Mouse (Mus musculus): ENCODE data around the gene Xlr4b. TPM values are rescaled to one million over a fixed set of nuclear protein-coding genes. Genes with fewer than 3 reads are reported as not detected.
"Not testable (repeated sequence)": the region's sequence is repeated elsewhere in the genome, so short reads cannot be mapped to it uniquely, and the experiment has no call there.

Xlr4b gene
- total RNA-seq (2021): 1 to 10 TPM in 1 of 2 experiments, under 1 TPM in 1; 0.53 to 1.7 TPM
- long read RNA-seq, experiment 1, partial matches to known transcripts: 0 of 2 reads
- long read RNA-seq, experiment 1, other reads (novel, unspliced or antisense): 2 of 2 reads
- long read RNA-seq, experiment 2: 0 reads

DNA sequence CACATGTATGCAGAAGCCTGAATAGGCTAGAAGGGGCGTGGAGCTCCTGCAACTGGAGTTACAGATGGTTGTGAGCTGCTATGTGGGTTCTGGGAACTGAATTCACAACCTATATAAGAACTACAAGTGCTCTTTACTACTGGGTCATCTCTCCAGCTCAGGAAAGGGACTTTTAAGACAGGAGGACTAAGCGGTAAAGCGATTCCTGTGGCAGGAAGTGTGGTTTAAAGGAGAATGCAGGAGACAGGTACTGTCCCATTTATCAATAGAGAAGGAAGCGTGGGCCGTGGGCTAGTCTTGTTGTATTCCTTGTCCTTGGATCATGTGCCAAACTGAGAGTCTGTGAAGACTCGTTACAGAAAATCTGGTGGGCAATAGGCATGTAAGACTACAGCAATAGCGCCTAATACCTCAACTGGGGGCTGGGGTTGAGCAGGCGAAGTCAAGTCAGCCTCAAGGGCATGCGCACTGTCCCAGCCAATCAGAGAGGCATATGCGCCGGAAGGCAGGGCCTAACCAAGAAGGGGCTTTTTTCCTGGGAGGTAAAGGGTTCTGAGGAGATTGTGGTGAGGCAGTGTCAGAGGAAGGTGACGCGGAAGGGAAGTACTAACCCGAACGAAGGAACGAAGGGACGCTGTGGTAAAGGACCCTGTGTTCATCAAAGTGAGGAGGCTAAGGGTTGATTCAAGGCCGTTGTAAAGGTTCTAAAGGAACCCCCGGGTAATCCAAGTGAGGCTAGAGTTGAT, at the start of gene Xlr4b:
Xlr4b (plus strand) TSS at position 515 of the 746 bp plus-strand sequence.
- DNase-seq (ENCODE audit: low spot score in 2 of 2): not testable (repeated sequence)

GRCm38 (mm10) chrX:73176889-73177288, 37.2 kb upstream of the Xlr4b start, which contains the start of gene Spin2d:
Gene Spin2d (minus strand): TSS chrX:73176989.
- DNase-seq (ENCODE audit: low spot score in 2 of 2): not testable (repeated sequence)

DNA sequence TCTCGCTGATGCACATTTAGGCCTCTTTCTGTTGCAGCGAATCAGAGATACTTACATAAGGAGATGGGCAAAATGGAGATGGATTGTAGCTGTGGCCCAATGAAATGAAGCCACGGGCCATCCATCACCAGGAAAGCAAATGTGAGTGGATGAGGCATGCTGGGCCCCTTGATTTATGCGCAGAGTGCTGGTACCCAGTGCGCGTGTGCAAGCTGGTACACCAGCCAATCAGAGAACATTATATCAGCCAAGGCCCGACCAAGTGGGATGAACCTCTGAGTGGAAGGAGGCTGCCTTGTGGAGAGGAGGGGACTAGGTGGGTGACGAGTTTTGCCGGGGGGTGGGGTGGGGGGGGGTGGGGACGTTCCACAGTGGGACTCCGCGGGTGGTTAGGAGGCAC, 22.2 kb upstream of the Xlr4b start, which contains the start of gene Xlr3b:
Xlr3b (plus strand) TSS at position 274 of the 400 bp plus-strand sequence.
- not testable (repeated sequence) for DNase-seq (ENCODE audit: low spot score in 2 of 2)

GRCm38 (mm10) chrX:73225365-73225764, 11.2 kb downstream of the Xlr4b start:
- DNase-seq (ENCODE audit: low spot score in 2 of 2): no peak

- DNase-seq (ENCODE audit: low spot score in 2 of 2): peak; percentile 26 to 46
Measured at GRCm38 (mm10) chrX:73227914-73228605, 13.9 kb downstream of the Xlr4b start, which contains the start of gene F8a. Gene F8a (plus strand): TSS chrX:73228291.

GRCm38 (mm10) chrX:73228606-73229214, 14.6 kb downstream of the Xlr4b start:
- DNase-seq (ENCODE audit: low spot score in 2 of 2): peak; percentile 6 to 14

DNA sequence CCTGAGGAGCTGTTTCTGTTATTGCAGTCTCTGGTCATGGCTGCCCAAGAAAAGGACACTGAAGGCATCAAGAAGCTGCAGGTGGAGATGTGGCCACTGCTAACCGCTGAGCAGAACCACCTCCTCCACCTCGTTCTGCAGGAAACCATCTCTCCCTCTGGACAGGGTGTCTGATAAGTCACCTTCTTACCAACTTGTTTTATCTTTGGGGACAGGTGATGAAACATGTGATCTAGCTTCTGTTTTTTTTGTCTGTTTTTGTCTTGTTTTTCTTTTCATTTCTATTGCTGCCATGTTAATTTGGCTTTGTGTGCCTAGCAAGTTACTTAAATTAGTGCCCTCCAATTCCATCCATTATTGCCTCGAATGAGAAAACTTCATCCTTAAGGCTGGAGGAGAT, 15.2 kb downstream of the Xlr4b start:
- DNase-seq (ENCODE audit: low spot score in 2 of 2): no peak

DNA sequence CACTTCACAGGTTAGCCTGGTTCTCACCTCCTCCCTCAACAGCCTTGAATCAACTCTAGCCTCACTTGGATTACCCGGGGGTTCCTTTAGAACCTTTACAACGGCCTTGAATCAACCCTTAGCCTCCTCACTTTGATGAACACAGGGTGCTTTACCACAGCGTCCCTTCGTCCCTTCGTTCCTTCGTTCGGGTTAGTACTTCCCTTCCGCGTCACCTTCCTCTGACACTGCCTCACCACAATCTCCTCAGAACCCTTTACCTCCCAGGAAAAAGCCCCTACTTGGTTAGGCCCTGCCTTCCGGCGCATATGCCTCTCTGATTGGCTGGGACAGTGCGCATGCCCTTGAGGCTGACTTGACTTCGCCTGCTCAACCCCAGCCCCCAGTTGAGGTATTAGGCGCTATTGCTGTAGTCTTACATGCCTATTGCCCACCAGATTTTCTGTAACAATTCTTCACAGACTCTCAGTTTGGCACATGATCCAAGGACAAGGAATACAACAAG, 28.7 kb downstream of the Xlr4b start, which contains the start of gene Xlr4c:
Xlr4c (minus strand) TSS at position 310 of the 505 bp plus-strand sequence.
- not testable (repeated sequence) for DNase-seq (ENCODE audit: low spot score in 2 of 2)

DNA sequence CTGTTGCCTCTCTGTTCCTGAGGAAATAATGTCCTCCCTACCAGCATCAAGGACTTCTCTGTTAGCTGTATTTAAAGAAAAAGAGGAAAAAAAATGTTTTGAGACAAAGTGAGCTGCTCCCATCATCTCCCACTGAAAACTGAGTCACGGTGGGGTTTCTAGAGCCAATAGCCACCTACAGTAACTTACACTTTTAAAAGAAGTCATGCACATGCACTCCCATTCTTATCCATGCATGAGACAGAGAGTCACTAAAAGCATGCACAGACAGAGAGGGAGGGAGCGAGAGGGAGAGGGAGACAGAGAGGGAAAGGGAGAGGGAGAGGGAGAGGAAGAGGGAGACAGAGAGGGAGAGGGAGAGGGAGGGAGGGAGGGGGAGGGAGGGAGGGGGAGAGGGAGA, 48.3 kb downstream of the Xlr4b start:
- not testable (repeated sequence) for DNase-seq (ENCODE audit: low spot score in 2 of 2)

DNA sequence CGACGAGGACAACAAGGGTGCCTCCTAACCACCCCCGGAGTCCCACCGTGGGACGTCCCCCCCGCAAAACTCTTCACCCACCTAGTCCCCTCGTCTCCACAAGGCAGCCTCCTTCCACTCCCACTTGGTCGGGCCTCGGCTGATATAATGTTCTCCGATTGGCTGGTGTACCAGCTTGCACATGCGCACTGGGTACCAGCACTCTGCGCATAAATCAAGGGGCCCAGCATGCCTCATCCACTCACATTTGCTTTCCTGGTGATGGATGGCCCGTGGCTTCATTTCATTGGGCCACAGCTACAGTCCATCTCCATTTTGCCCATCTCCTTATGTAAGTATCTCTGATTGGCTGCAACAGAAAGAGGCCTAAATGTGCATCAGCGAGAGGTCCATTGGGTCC, 51.1 kb downstream of the Xlr4b start, which contains the start of gene Xlr3c:
Xlr3c (minus strand) TSS at position 121 of the 400 bp plus-strand sequence.
- DNase-seq (ENCODE audit: low spot score in 2 of 2): not testable (repeated sequence)

Other genes starting within 250 kb of the Xlr4b start
- 1 to 10 TPM; 5.3 to 7.2 TPM for gene Zfp185, start 227.0 kb upstream of the Xlr4b start, total RNA-seq (2021)
- gene Pnma5, start 177.2 kb upstream of the Xlr4b start, total RNA-seq (2021): under 1 TPM in 1 of 2 experiments, not detected in 1; 0.20 TPM
- 1 to 10 TPM; 1.5 to 1.6 TPM for gene Pnma3, start 149.5 kb upstream of the Xlr4b start, total RNA-seq (2021)
- 1 to 10 TPM in 1 of 2 experiments, not detected in 1; 1.3 TPM for gene Xlr4a, start 131.9 kb upstream of the Xlr4b start, total RNA-seq (2021)
- 1 to 10 TPM; 1.5 to 2.5 TPM for gene Xlr3a, start 117.2 kb upstream of the Xlr4b start, total RNA-seq (2021)
- gene Gm14685, start 97.3 kb upstream of the Xlr4b start, total RNA-seq (2021): under 1 TPM; 0.22 to 0.65 TPM
- gene Xlr5b, start 65.5 kb upstream of the Xlr4b start, total RNA-seq (2021): under 1 TPM in 1 of 2 experiments, not detected in 1; 0.31 TPM
- gene DXBay18, start 64.9 kb upstream of the Xlr4b start, total RNA-seq (2021): not detected
- gene Spin2d, start 37.3 kb upstream of the Xlr4b start, total RNA-seq (2021): not detected
- 10 to 100 TPM in 1 of 2 experiments, 1 to 10 TPM in 1; 4.5 to 14.5 TPM for gene Xlr3b, start 22.1 kb upstream of the Xlr4b start, total RNA-seq (2021)
- gene F8a, start 14.0 kb downstream of the Xlr4b start, total RNA-seq (2021): 1 to 10 TPM; 9.0 to 9.8 TPM
- gene Xlr4c, start 28.8 kb downstream of the Xlr4b start, total RNA-seq (2021): not detected
- gene Xlr3c, start 51.1 kb downstream of the Xlr4b start, total RNA-seq (2021): under 1 TPM in 1 of 2 experiments, not detected in 1; 0.20 TPM
- gene Xlr5a, start 78.6 kb downstream of the Xlr4b start, total RNA-seq (2021): not detected
- not detected for gene Xlr5c, start 78.6 kb downstream of the Xlr4b start, total RNA-seq (2021)
- not detected for gene Gm45015, start 122.5 kb downstream of the Xlr4b start, total RNA-seq (2021)
- gene Zfp275, start 128.3 kb downstream of the Xlr4b start, total RNA-seq (2021): 10 to 100 TPM; 26.6 to 28.8 TPM
- not detected for gene Gm18336, start 184.4 kb downstream of the Xlr4b start, total RNA-seq (2021)
- gene Zfp92, start 196.8 kb downstream of the Xlr4b start, total RNA-seq (2021): under 1 TPM; 0.25 to 0.31 TPM
- gene Trex2, start 221.0 kb downstream of the Xlr4b start, total RNA-seq (2021): not detected
- gene Haus7, start 244.7 kb downstream of the Xlr4b start, total RNA-seq (2021): 10 to 100 TPM; 45.4 to 52.8 TPM